Mouse (Mus musculus): ENCODE results near the gene Glud1.

GRCm38 (mm10) chr14:34311021-34311631, 599 bp downstream of the Glud1 start:
- no peak for TF ChIP-seq CTCF (IDR thresholded peaks at IDR 0.05; ENCODE audit: control insufficient read depth, insufficient read depth, insufficient read length)
- no peak for TF ChIP-seq MAX (IDR thresholded peaks at IDR 0.05)
- no peak for TF ChIP-seq USF1 (IDR thresholded peaks at IDR 0.05; ENCODE audit: low read depth)
- no peak for TF ChIP-seq FOSL1 (IDR thresholded peaks at IDR 0.05; ENCODE audit: insufficient read depth, low read length, poor library complexity, severe bottlenecking)
- no peak for TF ChIP-seq CEBPB (IDR thresholded peaks at IDR 0.05; ENCODE audit: low read depth)
